Mouse (Mus musculus): ENCODE measurements around the gene Kif12. TPM values are rescaled to one million over a fixed set of nuclear protein-coding genes. Genes with fewer than 3 reads are reported as not detected.

The Kif12 gene
- polyA plus RNA-seq, 1 experiment from 2014 or later, result 0.11 TPM

DNA sequence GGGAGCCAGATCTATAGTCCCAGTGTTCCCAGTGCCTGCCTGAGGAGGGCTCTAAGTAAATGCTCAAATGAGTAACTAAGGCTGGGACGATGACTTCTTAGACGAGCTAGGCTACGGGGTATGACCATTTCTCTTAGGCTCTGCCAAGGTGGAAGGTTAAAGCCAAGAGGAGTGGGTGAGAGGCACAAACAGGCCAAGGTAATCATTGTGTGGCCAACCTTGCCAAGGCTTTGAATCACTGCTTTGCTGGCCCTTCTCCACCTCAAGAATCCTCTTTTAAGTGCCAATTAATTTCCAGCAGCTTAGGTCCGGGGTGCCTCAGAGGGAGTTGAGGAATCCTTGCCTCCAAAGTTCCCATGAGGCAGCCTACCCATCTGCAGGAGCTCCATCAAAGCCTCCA, 1.9 kb downstream of the Kif12 start:
- no peak overlapping the region for H3K27ac ChIP-seq (ENCODE audit: low read length)
- H3K4me3 ChIP-seq (ENCODE audit: low read length), result no peak overlapping the region
- H3K27me3 ChIP-seq (ENCODE audit: control insufficient read depth, insufficient read depth, low read length), result peaks cover 24% of the 10 kb centered on the region
- no peaks in the 10 kb centered on the region; the same call in 1 of the 2 replicates for H3K9me3 ChIP-seq (replicated peaks; ENCODE audit: control insufficient read depth, low read length)
- ATAC-seq (replicated peaks; ENCODE audit: extremely low read depth, insufficient read depth, low FRiP score), result no peak
- H3K4me1 ChIP-seq (ENCODE audit: control insufficient read depth, insufficient read depth, low read length), result no peaks in the 10 kb centered on the region
- no peak overlapping the region for H3K4me2 ChIP-seq (ENCODE audit: low read depth, low read length)
- WGBS, result 73% methylated on average over 4 of the region's 4 CpGs
- no peaks in the 10 kb centered on the region for H3K36me3 ChIP-seq (ENCODE audit: control insufficient read depth, insufficient read depth)
- H3K9ac ChIP-seq (ENCODE audit: low read length), result no peak overlapping the region

DNA sequence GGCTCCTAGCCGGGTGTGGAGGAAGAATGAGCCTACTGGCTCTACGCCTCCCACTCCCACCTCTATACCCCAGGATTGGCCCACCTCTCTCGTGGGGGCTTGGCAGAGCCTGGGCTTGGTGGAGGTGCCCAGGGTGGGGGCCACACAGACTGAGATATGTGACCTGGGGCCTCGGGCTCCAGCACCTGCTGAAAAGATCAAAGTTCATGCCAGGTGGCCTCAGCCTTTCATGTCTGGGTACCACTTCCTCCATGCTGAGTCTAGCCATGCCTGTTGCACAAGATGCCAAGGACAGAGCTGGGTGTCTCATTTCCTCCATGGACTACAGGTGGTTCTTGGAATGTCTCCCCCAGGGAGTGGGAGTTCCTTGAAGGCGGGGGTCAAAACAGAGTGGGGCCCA, 5.6 kb downstream of the Kif12 start:
- 82% methylated on average over 5 of the region's 5 CpGs for WGBS
- Histone ChIP-seq H3K27ac (ENCODE audit: low read length) (no peak overlapping the region), H3K4me3 (ENCODE audit: low read length) (no peak overlapping the region), H3K4me1 (ENCODE audit: control insufficient read depth, insufficient read depth, low read length) (no peaks in the 10 kb centered on the region), H3K27me3 (ENCODE audit: control insufficient read depth, insufficient read depth, low read length) (peaks cover 16% of the 10 kb centered on the region), H3K9ac (ENCODE audit: low read length) (no peak overlapping the region), H3K9me3 (replicated peaks; ENCODE audit: control insufficient read depth, low read length) (no peaks in the 10 kb centered on the region), H3K4me2 (ENCODE audit: low read depth, low read length) (no peak overlapping the region), H3K36me3 (ENCODE audit: control insufficient read depth, insufficient read depth) (no peaks in the 10 kb centered on the region)
- no peak for ATAC-seq (replicated peaks; ENCODE audit: extremely low read depth, insufficient read depth, low FRiP score)

DNA sequence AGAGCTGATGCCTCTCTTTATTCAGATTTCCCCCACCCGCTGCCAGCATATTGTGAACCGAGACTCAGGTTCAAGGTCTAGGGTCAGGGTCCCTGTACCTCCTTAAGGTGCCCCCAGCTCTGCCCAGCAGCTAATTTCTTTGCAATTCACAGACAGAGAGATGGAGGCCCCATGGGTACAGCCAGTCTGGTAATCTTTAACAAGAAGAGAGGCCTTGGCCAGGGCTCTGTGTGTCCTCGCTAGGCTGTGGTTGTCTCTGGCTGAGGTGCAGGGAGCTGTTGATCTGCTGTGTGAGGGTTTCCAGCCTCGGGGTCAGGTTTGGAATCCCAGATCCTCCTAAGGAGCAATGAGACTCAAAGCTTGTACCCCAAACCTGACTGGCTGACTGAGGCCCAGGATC, 6.3 kb downstream of the Kif12 start:
- Histone ChIP-seq H3K4me2 (ENCODE audit: low read depth, low read length) (no peak overlapping the region), H3K27me3 (ENCODE audit: control insufficient read depth, insufficient read depth, low read length) (peaks cover 12% of the 10 kb centered on the region), H3K27ac (ENCODE audit: low read length) (no peak overlapping the region), H3K4me1 (ENCODE audit: control insufficient read depth, insufficient read depth, low read length) (no peaks in the 10 kb centered on the region), H3K4me3 (ENCODE audit: low read length) (no peak overlapping the region), H3K9me3 (replicated peaks; ENCODE audit: control insufficient read depth, low read length) (no peaks in the 10 kb centered on the region), H3K36me3 (ENCODE audit: control insufficient read depth, insufficient read depth) (no peaks in the 10 kb centered on the region), H3K9ac (ENCODE audit: low read length) (no peak overlapping the region)
- 85% methylated on average over 4 of the region's 4 CpGs for WGBS
- ATAC-seq (replicated peaks; ENCODE audit: extremely low read depth, insufficient read depth, low FRiP score), result no peak; the same call in 1 of the 2 replicates

DNA sequence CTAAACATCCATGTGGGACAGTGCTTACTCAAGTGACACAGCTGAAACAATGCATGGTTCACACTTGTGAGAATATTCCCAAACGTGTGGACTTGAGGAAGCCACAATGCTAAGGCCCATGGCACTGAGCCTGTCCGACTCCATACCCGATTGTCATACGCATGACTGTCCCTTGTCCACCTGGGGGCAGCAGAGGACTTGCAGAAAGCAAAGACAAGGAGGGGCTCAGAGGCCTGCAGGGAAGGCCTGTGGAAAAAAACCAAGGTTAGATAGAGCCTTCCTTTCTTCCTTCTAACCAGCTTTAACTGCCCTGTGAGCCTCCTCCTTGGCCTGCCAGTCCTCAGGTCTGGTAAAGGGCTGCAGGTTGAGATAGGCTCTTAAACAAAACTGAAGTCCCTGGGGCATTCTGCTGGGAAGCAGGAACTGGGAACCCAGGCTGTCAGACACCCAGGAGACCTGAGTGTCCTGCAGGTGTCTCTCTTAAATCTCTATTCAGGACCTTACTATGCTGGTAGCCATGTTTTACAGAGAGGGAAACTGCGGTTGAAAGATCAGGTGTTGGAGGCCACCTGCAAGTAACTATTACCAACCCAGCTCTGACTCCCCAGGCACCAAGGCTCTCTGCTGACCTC, 12.9 kb downstream of the Kif12 start:
- no peaks in the 10 kb centered on the region for H3K4me1 ChIP-seq (ENCODE audit: control insufficient read depth, insufficient read depth, low read length)
- 15% methylated on average over 5 of the region's 5 CpGs for WGBS
- peak; percentile 72 for ATAC-seq (replicated peaks; ENCODE audit: extremely low read depth, insufficient read depth, low FRiP score)
- H3K9me3 ChIP-seq (replicated peaks; ENCODE audit: control insufficient read depth, low read length), result no peaks in the 10 kb centered on the region
- H3K36me3 ChIP-seq (ENCODE audit: control insufficient read depth, insufficient read depth), result no peaks in the 10 kb centered on the region
- H3K4me2 ChIP-seq (ENCODE audit: low read depth, low read length), result no peak overlapping the region
- no peak overlapping the region for H3K27ac ChIP-seq (ENCODE audit: low read length)
- H3K27me3 ChIP-seq (ENCODE audit: control insufficient read depth, insufficient read depth, low read length), result no peaks in the 10 kb centered on the region
- H3K9ac ChIP-seq (ENCODE audit: low read length), result 0 out of 2 replicates have a peak overlapping the region, but pooled peaks have one; percentile 23
- H3K4me3 ChIP-seq (ENCODE audit: low read length), result no peak overlapping the region

DNA sequence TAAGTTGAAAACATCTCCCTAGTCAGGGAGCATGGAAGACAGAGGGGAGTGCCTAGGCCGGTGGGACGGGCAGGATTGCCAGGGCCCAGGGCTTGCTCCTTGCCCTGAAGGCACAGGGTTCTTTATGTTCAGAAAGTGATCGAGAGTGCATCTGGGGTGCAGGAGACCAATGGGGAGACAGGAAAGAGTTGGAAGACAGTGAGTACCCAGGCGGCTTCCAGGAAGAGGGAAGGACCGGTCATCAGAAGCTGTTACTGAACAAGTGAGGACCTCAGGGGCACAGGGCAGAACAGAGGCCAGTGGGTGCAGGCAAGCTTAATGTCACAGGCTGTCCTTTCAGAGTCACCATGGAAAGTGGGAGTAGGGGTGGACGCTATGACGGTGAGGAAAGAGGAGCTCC, 13.7 kb downstream of the Kif12 start:
- 86% methylated on average over 7 of the region's 7 CpGs for WGBS
- no peaks in the 10 kb centered on the region for H3K36me3 ChIP-seq (ENCODE audit: control insufficient read depth, insufficient read depth)
- no peak overlapping the region for H3K27ac ChIP-seq (ENCODE audit: low read length)
- no peaks in the 10 kb centered on the region for H3K9me3 ChIP-seq (replicated peaks; ENCODE audit: control insufficient read depth, low read length)
- no peak for ATAC-seq (replicated peaks; ENCODE audit: extremely low read depth, insufficient read depth, low FRiP score)
- H3K4me1 ChIP-seq (ENCODE audit: control insufficient read depth, insufficient read depth, low read length), result no peaks in the 10 kb centered on the region
- no peak overlapping the region for H3K4me3 ChIP-seq (ENCODE audit: low read length)
- H3K9ac ChIP-seq (ENCODE audit: low read length), result no peak overlapping the region
- H3K27me3 ChIP-seq (ENCODE audit: control insufficient read depth, insufficient read depth, low read length), result no peaks in the 10 kb centered on the region
- H3K4me2 ChIP-seq (ENCODE audit: low read depth, low read length), result no peak overlapping the region

DNA sequence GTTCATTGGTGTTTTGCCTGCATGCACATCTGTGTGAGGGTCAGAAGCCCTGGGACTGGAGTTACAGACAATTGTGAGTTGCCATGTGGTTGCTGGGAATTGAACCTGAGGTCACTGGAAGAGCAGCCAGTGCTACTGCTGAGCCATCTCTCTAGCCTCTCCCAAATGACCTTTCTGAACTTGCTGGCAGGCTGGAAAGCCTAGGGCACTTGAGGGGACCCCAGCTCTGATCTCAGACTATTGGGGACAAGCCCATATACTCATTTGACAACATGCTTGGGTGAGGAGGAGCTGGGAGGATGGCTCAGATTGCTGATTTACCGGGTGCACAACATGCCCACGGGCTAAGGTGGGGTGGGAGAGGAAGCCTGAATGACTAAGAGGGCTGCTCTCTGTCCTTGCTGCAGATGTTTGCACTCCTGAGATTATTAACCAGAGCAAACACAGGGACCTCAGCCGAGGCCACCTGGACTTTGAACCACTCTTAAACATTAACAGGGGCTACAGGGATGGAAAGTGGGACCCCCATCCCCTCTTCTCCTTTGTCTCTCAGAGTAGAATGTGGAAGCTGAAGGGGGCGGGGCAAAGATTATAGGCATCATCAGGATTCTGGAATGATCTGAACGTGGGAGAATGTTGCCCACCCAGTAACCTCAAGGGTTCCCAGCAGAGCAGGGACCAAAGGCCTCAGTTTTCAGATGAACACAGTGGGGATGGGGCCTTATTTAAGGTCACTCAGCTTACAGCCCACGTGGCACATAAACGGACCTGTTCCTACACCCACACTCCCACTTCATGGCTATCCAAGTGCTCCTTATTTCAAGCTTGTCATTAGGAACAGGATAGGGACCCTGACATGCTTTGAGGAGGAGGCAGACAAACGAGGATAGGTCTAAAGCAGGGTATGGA, 15.0 kb downstream of the Kif12 start:
- Histone ChIP-seq H3K4me3 (ENCODE audit: low read length) (no peak overlapping the region), H3K27me3 (ENCODE audit: control insufficient read depth, insufficient read depth, low read length) (no peaks in the 10 kb centered on the region), H3K9ac (ENCODE audit: low read length) (no peak overlapping the region), H3K36me3 (ENCODE audit: control insufficient read depth, insufficient read depth) (no peaks in the 10 kb centered on the region), H3K4me2 (ENCODE audit: low read depth, low read length) (no peak overlapping the region), H3K27ac (ENCODE audit: low read length) (no peak overlapping the region), H3K9me3 (replicated peaks; ENCODE audit: control insufficient read depth, low read length) (no peaks in the 10 kb centered on the region), H3K4me1 (ENCODE audit: control insufficient read depth, insufficient read depth, low read length) (no peaks in the 10 kb centered on the region)
- WGBS, result 58% methylated on average over 8 of the region's 8 CpGs
- ATAC-seq (replicated peaks; ENCODE audit: extremely low read depth, insufficient read depth, low FRiP score), result no peak

DNA sequence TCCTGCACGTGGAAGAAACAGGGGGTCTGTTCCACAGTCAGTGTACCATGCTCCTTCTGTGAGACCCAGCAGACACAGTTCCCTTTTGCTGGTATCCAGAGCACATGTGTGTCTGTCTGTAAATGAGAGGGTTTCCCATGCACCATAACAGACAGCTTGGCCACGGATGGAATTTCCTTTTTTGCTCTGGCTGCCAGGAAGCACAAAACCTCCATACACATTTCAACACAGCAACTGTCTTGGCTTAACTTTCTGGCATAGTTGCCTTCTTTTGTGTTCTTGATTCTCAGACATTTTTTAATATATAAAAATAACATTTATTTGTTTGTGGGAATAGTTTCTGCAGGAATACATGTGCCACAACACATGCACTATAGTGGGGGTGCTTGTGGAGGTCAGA, 16.3 kb downstream of the Kif12 start:
- H3K4me1 ChIP-seq (ENCODE audit: control insufficient read depth, insufficient read depth, low read length), result no peaks in the 10 kb centered on the region
- no peak overlapping the region for H3K9ac ChIP-seq (ENCODE audit: low read length)
- H3K36me3 ChIP-seq (ENCODE audit: control insufficient read depth, insufficient read depth), result no peaks in the 10 kb centered on the region
- ATAC-seq (replicated peaks; ENCODE audit: extremely low read depth, insufficient read depth, low FRiP score), result no peak
- 43% methylated on average over 2 of the region's 2 CpGs for WGBS
- H3K27ac ChIP-seq (ENCODE audit: low read length), result no peak overlapping the region
- H3K4me2 ChIP-seq (ENCODE audit: low read depth, low read length), result no peak overlapping the region
- no peaks in the 10 kb centered on the region for H3K9me3 ChIP-seq (replicated peaks; ENCODE audit: control insufficient read depth, low read length)
- H3K4me3 ChIP-seq (ENCODE audit: low read length), result no peak overlapping the region
- H3K27me3 ChIP-seq (ENCODE audit: control insufficient read depth, insufficient read depth, low read length), result no peaks in the 10 kb centered on the region

DNA sequence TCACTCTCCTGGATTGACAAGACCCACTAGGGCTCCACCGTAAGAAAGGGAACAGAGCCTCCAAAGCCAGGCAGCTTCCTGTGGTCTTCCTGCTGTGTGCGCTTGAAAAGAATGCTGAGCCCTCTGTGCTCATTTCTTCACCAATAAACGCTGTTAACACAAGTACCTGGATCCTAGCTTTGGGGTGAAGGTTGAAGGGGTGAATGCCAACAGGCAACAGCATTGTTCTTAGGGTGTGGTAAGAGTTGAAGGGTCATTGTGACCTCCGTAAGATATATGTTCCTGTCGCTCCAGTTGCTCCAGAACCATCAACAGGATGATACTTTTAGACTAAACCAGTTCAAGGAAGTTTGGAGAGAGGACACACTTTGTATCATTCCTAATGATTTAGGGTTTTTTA, 17.2 kb downstream of the Kif12 start, which contains the start of gene Ambp:
Ambp (minus strand) TSS at position 101 of the 400 bp plus-strand sequence.
- Histone ChIP-seq H3K4me1 (ENCODE audit: control insufficient read depth, insufficient read depth, low read length) (no peaks in the 10 kb centered on the region), H3K36me3 (ENCODE audit: control insufficient read depth, insufficient read depth) (no peaks in the 10 kb centered on the region), H3K27me3 (ENCODE audit: control insufficient read depth, insufficient read depth, low read length) (peaks cover 2% of the 10 kb centered on the region), H3K4me2 (ENCODE audit: low read depth, low read length) (no peak within 1 kb of the TSS), H3K4me3 (ENCODE audit: low read length) (no peak within 1 kb of the TSS), H3K9me3 (replicated peaks; ENCODE audit: control insufficient read depth, low read length) (no peaks in the 10 kb centered on the region), H3K27ac (ENCODE audit: low read length) (no peak within 1 kb of the TSS), H3K9ac (ENCODE audit: low read length) (no peak within 1 kb of the TSS)
- ATAC-seq (replicated peaks; ENCODE audit: extremely low read depth, insufficient read depth, low FRiP score), result no peak
- WGBS, result 62% methylated on average over 5 of the region's 5 CpGs

DNA sequence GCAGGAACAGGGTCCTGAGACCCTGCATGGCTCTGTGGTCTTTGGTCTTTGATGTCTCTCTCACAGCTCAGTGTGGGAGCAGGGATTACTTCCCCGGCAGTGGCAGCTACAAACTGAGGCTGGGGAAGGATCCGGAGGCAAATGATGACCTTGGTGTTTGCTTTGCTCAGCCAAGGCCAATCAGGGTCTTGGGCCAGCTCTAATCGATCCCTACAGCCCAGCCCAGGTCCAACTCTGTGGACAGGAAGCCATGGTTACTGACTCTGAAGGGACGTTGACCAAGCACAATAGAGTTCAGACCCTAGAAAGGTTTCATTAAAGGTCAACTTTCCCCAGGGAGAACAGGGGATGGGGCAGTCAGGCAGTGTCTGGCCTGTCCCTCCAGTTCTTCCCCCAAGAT, 17.9 kb downstream of the Kif12 start:
- no peak for ATAC-seq (replicated peaks; ENCODE audit: extremely low read depth, insufficient read depth, low FRiP score)
- 40% methylated on average over 4 of the region's 4 CpGs for WGBS

More for the DNA sequence above, 17.9 kb downstream of the Kif12 start:
- Histone ChIP-seq H3K9me3 (replicated peaks; ENCODE audit: control insufficient read depth, low read length) (no peaks in the 10 kb centered on the region), H3K36me3 (ENCODE audit: control insufficient read depth, insufficient read depth) (no peaks in the 10 kb centered on the region), H3K27me3 (ENCODE audit: control insufficient read depth, insufficient read depth, low read length) (peaks cover 2% of the 10 kb centered on the region), H3K4me3 (ENCODE audit: low read length) (no peak overlapping the region), H3K27ac (ENCODE audit: low read length) (no peak overlapping the region), H3K9ac (ENCODE audit: low read length) (no peak overlapping the region), H3K4me2 (ENCODE audit: low read depth, low read length) (no peak overlapping the region), H3K4me1 (ENCODE audit: control insufficient read depth, insufficient read depth, low read length) (no peaks in the 10 kb centered on the region)

All from heart, embryonic 16.5 days (tissue).